Mouse (Mus musculus) adrenal gland, adult (tissue): ENCODE results near the gene Msto1.
A peak's percentile ranks its signal among the peaks of the same experiment; 100 is the strongest.
"Not testable (repeated sequence)": the region's sequence is repeated elsewhere in the genome, so short reads cannot be mapped to it uniquely, and the experiment has no call there.

Experiments
- DNase-seq, 2 experiments: peaks; one replicate each; pipeline ENCODE4 v3.0.0; 2022 to 2023; ENCODE audit warnings: low spot score in 1 of 2; ENCODE audit not compliant: inconsistent age in 2 of 2

Msto1 gene

GRCm38 (mm10) chr3:88905741-88906140, 8.1 kb downstream of the Msto1 start:
- DNase-seq = no peak

GRCm38 (mm10) chr3:88905209-88905608, 8.6 kb downstream of the Msto1 start:
- DNase-seq = peak in 1 of 2 experiments; percentile 17

DNA sequence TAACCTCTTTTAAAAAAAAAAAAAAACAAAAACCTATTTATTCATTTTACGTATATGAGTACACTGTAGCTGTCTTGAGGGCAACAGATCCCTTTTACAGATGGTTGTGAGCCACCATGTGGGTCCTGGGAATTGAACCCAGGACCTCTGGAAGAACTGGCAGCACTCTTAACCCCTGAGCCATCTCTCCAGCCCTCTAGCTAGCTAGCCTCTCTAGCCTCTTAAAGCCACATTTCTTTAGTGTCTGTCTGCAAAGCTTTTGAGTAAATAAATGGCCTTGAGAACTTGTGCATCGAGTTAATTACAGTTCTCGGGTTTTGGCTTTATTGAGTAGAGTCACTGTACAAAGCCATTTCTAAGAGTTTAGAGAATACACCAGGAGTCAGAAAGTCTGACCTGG, 9.0 kb downstream of the Msto1 start:
- DNase-seq = no peak

GRCm38 (mm10) chr3:88893011-88893410, 20.8 kb downstream of the Msto1 start:
- not testable (repeated sequence) for DNase-seq

- DNase-seq = not testable (repeated sequence)
These were observed 31.3 kb downstream of the Msto1 start for GRCm38 (mm10) chr3:88882536-88882935.

DNA sequence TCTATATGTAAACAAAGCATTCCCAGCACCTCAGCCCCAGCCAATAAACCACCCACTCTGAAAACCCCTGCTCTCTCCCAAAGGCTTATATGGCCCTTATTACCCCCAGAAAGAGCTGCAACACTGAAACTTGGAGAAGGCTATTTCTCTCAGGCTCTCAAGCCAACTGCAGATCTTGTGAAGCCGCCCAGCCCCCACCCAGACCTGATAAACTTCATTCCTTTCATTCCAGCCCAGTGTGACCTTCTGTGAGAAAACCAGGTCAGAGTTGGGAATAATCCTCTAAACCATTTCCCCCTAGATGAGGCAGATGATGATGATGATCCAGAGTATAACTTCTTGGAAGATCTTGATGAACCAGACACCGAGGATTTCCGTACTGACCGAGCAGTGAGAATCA, 45.4 kb downstream of the Msto1 start:
- DNase-seq = not testable (repeated sequence)

DNA sequence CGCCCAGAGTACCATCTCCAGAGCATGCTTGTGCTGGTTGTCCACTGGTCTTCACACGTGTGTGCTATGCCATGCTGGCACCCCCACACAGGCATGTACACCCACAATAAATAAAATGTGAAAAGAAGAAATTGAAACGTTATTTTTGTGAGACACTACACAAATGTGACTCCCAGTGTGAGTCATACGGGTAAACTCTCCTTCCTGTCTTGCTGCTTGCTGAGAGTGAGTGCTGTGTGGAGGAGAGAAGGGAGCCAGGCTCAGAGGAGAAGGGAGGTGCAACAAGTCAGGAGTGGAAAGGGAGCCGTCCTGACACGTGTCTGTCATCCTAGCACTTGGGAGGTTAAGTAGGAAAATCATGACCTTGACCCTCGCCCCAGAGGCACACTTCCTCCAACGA, 46.6 kb downstream of the Msto1 start:
- DNase-seq = not testable (repeated sequence)

DNA sequence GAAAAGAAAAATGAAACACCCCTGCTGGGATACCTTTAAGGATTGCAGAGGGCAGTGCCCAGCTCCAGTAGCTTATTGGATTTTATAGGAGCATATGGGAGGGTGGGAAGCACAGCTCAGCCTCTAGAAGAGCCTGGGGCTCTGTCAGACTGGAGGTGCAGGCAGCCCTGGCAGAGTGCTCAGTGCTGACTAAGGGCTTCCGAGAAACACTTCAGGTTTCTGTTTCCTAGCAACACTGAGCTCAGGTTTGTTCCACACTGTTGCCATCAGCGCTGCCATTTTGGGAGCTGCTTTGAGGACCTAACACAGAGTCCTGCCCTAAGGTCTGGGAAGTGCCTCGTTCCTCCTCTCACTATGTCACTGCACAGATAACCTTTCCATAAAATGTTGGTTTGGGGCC, 47.1 kb downstream of the Msto1 start:
- not testable (repeated sequence) for DNase-seq

DNA sequence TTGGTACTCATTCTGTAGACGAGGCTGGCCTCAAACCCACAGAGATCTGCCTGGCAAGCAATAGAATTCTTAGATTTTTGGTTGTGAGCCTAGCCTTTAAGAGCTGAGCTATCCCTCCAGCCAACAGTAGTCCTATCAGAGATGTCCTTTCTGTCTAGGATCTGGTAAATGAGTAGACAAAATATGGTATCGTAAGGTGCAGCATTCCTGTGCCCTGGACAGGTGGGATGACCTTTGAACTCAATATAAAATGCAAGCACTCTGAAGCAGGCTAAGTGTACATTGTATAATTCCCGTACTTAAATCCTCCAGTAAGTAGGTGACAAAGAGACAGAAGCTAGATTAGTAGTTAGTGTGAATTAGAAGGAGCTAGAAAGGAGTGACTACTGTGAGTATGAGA, 51.7 kb downstream of the Msto1 start:
- DNase-seq = no peak

- DNase-seq = no peak
These were observed 58.0 kb downstream of the Msto1 start for GRCm38 (mm10) chr3:88855837-88856236.
